Mouse (Mus musculus) embryonic facial prominence, embryonic 11.5 days (tissue): Measurements from ENCODE around the gene Gnaq. TPM values are rescaled to one million over a fixed set of nuclear protein-coding genes. Genes with fewer than 3 reads are reported as not detected.
"Not testable (repeated sequence)": the region's sequence is repeated elsewhere in the genome, so short reads cannot be mapped to it uniquely, and the experiment has no call there.

ENCODE experiments used
- ATAC-seq: fragments of 200-750 bp; cut with Nextera tagmentation; replicated peaks from 2 replicates; pipeline ENCODE4 v1.8.0; 2017; ENCODE audit warnings: low read depth; ENCODE audit not compliant: insufficient number of reproducible peaks, low FRiP score, low TSS enrichment
- DNase-seq: peaks from one replicate; pipeline ENCODE4 v3.0.0-alpha.2; 2015; ENCODE audit warnings: low spot score
- H3K27ac ChIP-seq: fragments of 300-500 bp; sonication (generic); replicated peaks from 2 replicates; pipeline ENCODE4 v1.5.1; 2014; ENCODE audit warnings: mild to moderate bottlenecking, low read depth, low read length, control low read depth
- H3K27me3 ChIP-seq: fragments of 300-500 bp; sonication (generic); 2 replicates; pipeline ENCODE4 v1.6.1; 2014; ENCODE audit warnings: mild to moderate bottlenecking, low read length, moderate library complexity, mixed read lengths; ENCODE audit not compliant: control insufficient read depth, insufficient read depth
- H3K36me3 ChIP-seq: fragments of 300-500 bp; sonication (generic); replicated peaks from 2 replicates; pipeline ENCODE4 v1.6.1; 2014; ENCODE audit warnings: low read depth, mild to moderate bottlenecking, low read length, moderate library complexity, mixed read lengths; ENCODE audit not compliant: control insufficient read depth, insufficient read depth
- H3K4me1 ChIP-seq: fragments of 300-500 bp; sonication (generic); 2 replicates; pipeline ENCODE4 v1.6.1; 2014; ENCODE audit warnings: low read length, mixed read lengths; ENCODE audit not compliant: control insufficient read depth, insufficient read depth
- H3K4me2 ChIP-seq: fragments of 300-500 bp; sonication (generic); 2 replicates; pipeline ENCODE4 v1.6.1; 2014; ENCODE audit warnings: low read depth, mild to moderate bottlenecking, control low read depth, low read length, moderate library complexity
- H3K4me3 ChIP-seq: fragments of 300-500 bp; sonication (generic); 2 replicates; pipeline ENCODE4 v1.5.1; 2014; ENCODE audit warnings: low read depth, low read length, control low read depth
- H3K9ac ChIP-seq: fragments of 300-500 bp; sonication (generic); replicated peaks from 2 replicates; pipeline ENCODE4 v1.6.1; 2014; ENCODE audit warnings: mild to moderate bottlenecking, control low read depth, low read length
- H3K9me3 ChIP-seq: fragments of 300-500 bp; sonication (generic); replicated peaks from 2 replicates; pipeline ENCODE4 v1.6.1; 2016; ENCODE audit warnings: mild to moderate bottlenecking, low read length, inconsistent platforms, mixed read lengths; ENCODE audit not compliant: control insufficient read depth
- WGBS: fragments of 180-500 bp; shearing (Covaris S2); extraction: QIAGEN DNeasy Blood & Tissue Kit; methylation state at CpG from one replicate; pipeline ENCODE4 v1.1.7; 2014; 5-methylcytosine and 5-hydroxymethylcytosine counted together
- polyA plus RNA-seq: library from polyadenylated mRNA; unstranded; fragments of >200 nt; fragmentation: Nextera tagmentation; extraction: Ambion mirVana; gene quantifications from 2 replicates; pipeline ENCODE4 v1.2.1, GENCODE M21; 2014

Gnaq gene
- 15.2 and 16.2 TPM in 2 replicates for polyA plus RNA-seq

DNA sequence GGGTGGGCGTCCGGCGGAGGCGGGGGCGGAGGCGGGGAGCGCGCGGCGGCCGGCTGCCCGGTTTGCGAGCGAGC is at the start of gene Gnaq:
TSS of gene Gnaq (plus strand) at position 41 of the 74 bp plus-strand sequence.
- ATAC-seq: no peak
- H3K4me1 ChIP-seq: no peaks in the 10 kb centered on the region
- DNase-seq: no peak
- WGBS: 0% methylated on average over 2 of the region's 14 CpGs
- peak within 1 kb of the TSS; percentile 97 for H3K9ac ChIP-seq
- no peaks in the 10 kb centered on the region for H3K27me3 ChIP-seq
- H3K4me3 ChIP-seq: peak within 1 kb of the TSS; percentile 97
- H3K27ac ChIP-seq: peak within 1 kb of the TSS; percentile 99
- no peaks in the 10 kb centered on the region for H3K36me3 ChIP-seq
- peak within 1 kb of the TSS; percentile 64 for H3K4me2 ChIP-seq
- no peaks in the 10 kb centered on the region for H3K9me3 ChIP-seq

DNA sequence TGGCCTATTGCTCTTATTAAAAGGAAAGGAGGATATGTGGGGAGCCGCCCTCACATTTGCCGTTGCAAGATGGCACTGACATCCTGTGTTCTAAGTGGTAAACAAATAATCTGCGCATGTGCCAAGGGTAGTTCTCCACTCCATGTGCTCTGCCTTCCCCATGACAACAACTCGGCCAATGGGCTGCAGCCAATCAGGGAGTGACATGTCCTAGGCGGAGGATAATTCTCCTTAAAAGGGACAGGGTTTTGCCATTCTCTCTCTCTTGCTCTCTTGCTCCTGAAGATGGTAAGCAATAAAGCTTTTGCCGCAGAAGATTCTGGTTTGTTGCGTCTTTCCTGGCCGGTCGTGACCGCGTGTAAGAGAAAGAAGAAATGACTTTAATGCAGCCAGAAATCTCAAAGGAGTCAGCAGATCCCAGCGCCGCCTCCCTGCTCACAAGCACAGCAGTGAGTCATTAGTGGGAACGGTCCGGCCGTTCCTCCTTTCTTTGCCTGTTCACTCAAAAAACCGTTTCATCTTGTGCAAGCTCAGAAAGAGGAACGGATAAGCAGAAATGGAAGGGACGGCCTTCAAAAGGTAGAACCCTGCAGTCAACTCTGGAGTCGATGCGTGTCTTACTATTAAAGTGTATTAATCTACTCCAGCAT is 48.5 kb upstream of the Gnaq start:
- H3K4me2 ChIP-seq, H3K27me3 ChIP-seq, H3K9me3 ChIP-seq, ATAC-seq, H3K9ac ChIP-seq, H3K4me1 ChIP-seq, H3K27ac ChIP-seq, H3K36me3 ChIP-seq, H3K4me3 ChIP-seq, DNase-seq: not testable (repeated sequence)
- WGBS: 92% methylated on average over 21 of the region's 21 CpGs

GRCm38 (mm10) chr19:16085248-16085647 is 47.4 kb upstream of the Gnaq start:
- Histone ChIP-seq H3K9ac (no peak overlapping the region), H3K4me2 (no peak overlapping the region), H3K27me3 (no peaks in the 10 kb centered on the region), H3K9me3 (no peaks in the 10 kb centered on the region), H3K4me3 (no peak overlapping the region), H3K36me3 (no peaks in the 10 kb centered on the region), H3K27ac (no peak overlapping the region), H3K4me1 (no peaks in the 10 kb centered on the region)
- ATAC-seq (no peak), DNase-seq (no peak)
- WGBS: 77% methylated on average over 4 of the region's 4 CpGs

- DNase-seq: no peak
- no peak overlapping the region for H3K9ac ChIP-seq
- H3K27ac ChIP-seq: no peak overlapping the region
- no peaks in the 10 kb centered on the region for H3K36me3 ChIP-seq
- H3K4me2 ChIP-seq: no peak overlapping the region
- no peak for ATAC-seq
- no peak overlapping the region for H3K4me3 ChIP-seq
- no peaks in the 10 kb centered on the region for H3K27me3 ChIP-seq
- H3K9me3 ChIP-seq: no peaks in the 10 kb centered on the region
- no peaks in the 10 kb centered on the region for H3K4me1 ChIP-seq
These were observed 46.5 kb upstream of the Gnaq start for GRCm38 (mm10) chr19:16086154-16086553.

DNA sequence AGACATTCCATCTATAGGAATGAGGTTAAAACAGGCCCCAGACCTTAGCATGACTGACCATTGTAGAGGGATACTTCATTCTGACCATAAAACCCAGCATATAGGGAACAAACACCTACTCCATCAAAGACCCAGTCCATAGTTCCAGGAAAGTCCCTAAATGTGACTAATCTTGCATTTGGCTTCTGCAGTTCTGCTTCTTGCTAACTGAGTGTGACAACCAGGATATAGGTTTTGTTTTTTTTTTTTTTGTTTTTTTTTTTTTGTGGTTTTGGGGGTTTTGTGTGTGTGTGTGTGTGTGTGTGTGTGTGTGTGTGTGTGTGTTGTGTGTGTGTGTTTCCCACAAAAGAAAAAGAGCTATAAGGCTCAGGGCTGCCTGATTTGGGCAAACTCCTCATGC is 46.0 kb upstream of the Gnaq start:
- no peak for DNase-seq
- no peak overlapping the region for H3K9ac ChIP-seq

GRCm38 (mm10) chr19:16087391-16087790 is 45.2 kb upstream of the Gnaq start:
- H3K4me1 ChIP-seq: no peaks in the 10 kb centered on the region
- H3K4me3 ChIP-seq: no peak overlapping the region
- no peaks in the 10 kb centered on the region for H3K27me3 ChIP-seq
- H3K4me2 ChIP-seq: no peak overlapping the region
- H3K27ac ChIP-seq: no peak overlapping the region
- H3K9me3 ChIP-seq: no peaks in the 10 kb centered on the region
- no peaks in the 10 kb centered on the region for H3K36me3 ChIP-seq
- no peak for DNase-seq
- ATAC-seq: no peak
- H3K9ac ChIP-seq: no peak overlapping the region

More for the DNA sequence above, 46.0 kb upstream of the Gnaq start:
- Histone ChIP-seq H3K4me3 (no peak overlapping the region), H3K36me3 (no peaks in the 10 kb centered on the region), H3K9me3 (no peaks in the 10 kb centered on the region), H3K4me1 (no peaks in the 10 kb centered on the region), H3K4me2 (no peak overlapping the region), H3K27me3 (no peaks in the 10 kb centered on the region), H3K27ac (no peak overlapping the region)
- no peak for ATAC-seq

DNA sequence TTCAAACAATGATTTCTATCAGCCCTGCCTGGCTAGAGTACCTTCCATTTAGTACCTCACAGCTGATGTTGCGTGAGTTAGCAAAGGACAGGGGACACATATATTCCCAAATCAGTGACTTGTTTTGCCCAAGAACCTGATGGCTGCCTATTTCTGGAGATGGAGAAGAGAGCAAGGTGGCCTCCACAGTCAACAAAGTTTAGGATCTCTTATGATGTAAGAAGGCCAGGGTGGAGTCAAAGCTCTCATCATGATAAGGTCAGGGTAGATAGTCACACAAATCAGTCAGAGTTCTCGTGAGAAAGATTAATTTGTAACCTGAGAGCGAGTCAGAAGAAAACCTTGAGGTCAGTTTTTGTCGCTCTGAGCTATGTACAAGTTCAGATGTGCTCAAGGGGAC is 39.0 kb upstream of the Gnaq start:
- Histone ChIP-seq H3K4me2 (no peak overlapping the region), H3K4me1 (no peaks in the 10 kb centered on the region), H3K9me3 (no peaks in the 10 kb centered on the region), H3K9ac (no peak overlapping the region), H3K4me3 (no peak overlapping the region), H3K27ac (no peak overlapping the region), H3K36me3 (no peaks in the 10 kb centered on the region), H3K27me3 (no peaks in the 10 kb centered on the region)
- 74% methylated on average over 4 of the region's 4 CpGs for WGBS
- ATAC-seq (no peak), DNase-seq (no peak)

GRCm38 (mm10) chr19:16109901-16110300 is 22.7 kb upstream of the Gnaq start:
- ATAC-seq (no peak), DNase-seq (no peak)
- no peaks in the 10 kb centered on the region for H3K9me3 ChIP-seq
- no peaks in the 10 kb centered on the region for H3K4me1 ChIP-seq
- no peaks in the 10 kb centered on the region for H3K27me3 ChIP-seq
- H3K9ac ChIP-seq: no peak overlapping the region
- 89% methylated on average over 3 of the region's 3 CpGs for WGBS
- H3K36me3 ChIP-seq: no peaks in the 10 kb centered on the region
- H3K27ac ChIP-seq: no peak overlapping the region
- no peak overlapping the region for H3K4me2 ChIP-seq
- no peak overlapping the region for H3K4me3 ChIP-seq

GRCm38 (mm10) chr19:16110670-16111069 is 22.0 kb upstream of the Gnaq start:
- 75% methylated on average over 3 of the region's 3 CpGs for WGBS
- Histone ChIP-seq H3K4me3 (no peak overlapping the region), H3K9ac (no peak overlapping the region), H3K36me3 (no peaks in the 10 kb centered on the region), H3K4me2 (no peak overlapping the region), H3K27me3 (no peaks in the 10 kb centered on the region), H3K4me1 (no peaks in the 10 kb centered on the region), H3K27ac (no peak overlapping the region), H3K9me3 (no peaks in the 10 kb centered on the region)
- DNase-seq: no peak
- no peak for ATAC-seq
